Mouse (Mus musculus): Measurements from ENCODE around the gene 0610012G03Rik.
A peak's percentile ranks its signal among the peaks of the same experiment; 100 is the strongest.

The 0610012G03Rik gene

GRCm38 (mm10) chr16:31932840-31933697 lies 15.2 kb downstream of the 0610012G03Rik start:
- DNase-seq (ENCODE audit: low spot score in 2 of 2), result peak; percentile 57 to 66

- DNase-seq (ENCODE audit: low spot score in 2 of 2), result no peak
These were observed 16.0 kb downstream of the 0610012G03Rik start for GRCm38 (mm10) chr16:31932255-31932654.

GRCm38 (mm10) chr16:31931330-31931729 lies 17.0 kb downstream of the 0610012G03Rik start:
- no peak for DNase-seq (ENCODE audit: low spot score in 2 of 2)

- no peak for DNase-seq (ENCODE audit: low spot score in 2 of 2)
These were observed 20.9 kb downstream of the 0610012G03Rik start for GRCm38 (mm10) chr16:31927412-31927811.

- no peak for DNase-seq (ENCODE audit: low spot score in 2 of 2)
These were observed 21.6 kb downstream of the 0610012G03Rik start for GRCm38 (mm10) chr16:31926547-31927182.

- no peak for DNase-seq (ENCODE audit: low spot score in 2 of 2)
These were observed 22.2 kb downstream of the 0610012G03Rik start for GRCm38 (mm10) chr16:31926091-31926490.

- DNase-seq (ENCODE audit: low spot score in 2 of 2), result no peak
These were observed 23.9 kb downstream of the 0610012G03Rik start for GRCm38 (mm10) chr16:31924368-31924767.

- peak; percentile 39 to 65 for DNase-seq (ENCODE audit: low spot score in 2 of 2)
These were observed 30.0 kb downstream of the 0610012G03Rik start for GRCm38 (mm10) chr16:31918248-31918724.

- DNase-seq (ENCODE audit: low spot score in 2 of 2), result no peak
These were observed 30.5 kb downstream of the 0610012G03Rik start for GRCm38 (mm10) chr16:31917776-31918175.

- DNase-seq (ENCODE audit: low spot score in 2 of 2), result no peak
These were observed 37.9 kb downstream of the 0610012G03Rik start for GRCm38 (mm10) chr16:31910281-31910847.

GRCm38 (mm10) chr16:31908959-31909358 lies 39.3 kb downstream of the 0610012G03Rik start:
- DNase-seq (ENCODE audit: low spot score in 2 of 2), result no peak

GRCm38 (mm10) chr16:31906896-31907295 lies 41.4 kb downstream of the 0610012G03Rik start:
- DNase-seq (ENCODE audit: low spot score in 2 of 2), result no peak

GRCm38 (mm10) chr16:31905891-31906825 lies 42.1 kb downstream of the 0610012G03Rik start:
- DNase-seq (ENCODE audit: low spot score in 2 of 2), result no peak

GRCm38 (mm10) chr16:31905331-31905730 lies 43.0 kb downstream of the 0610012G03Rik start:
- peak in 1 of 2 experiments; percentile 15 for DNase-seq (ENCODE audit: low spot score in 2 of 2)

GRCm38 (mm10) chr16:31903239-31903638 lies 45.1 kb downstream of the 0610012G03Rik start:
- no peak for DNase-seq (ENCODE audit: low spot score in 2 of 2)

- DNase-seq (ENCODE audit: low spot score in 2 of 2), result no peak
These were observed 46.4 kb downstream of the 0610012G03Rik start for GRCm38 (mm10) chr16:31901886-31902285.

- no peak for DNase-seq (ENCODE audit: low spot score in 2 of 2)
These were observed 49.6 kb downstream of the 0610012G03Rik start for GRCm38 (mm10) chr16:31898546-31899326.

Data from natural killer cell, adult 2 months (primary cell).